Mouse (Mus musculus): ENCODE results near the gene Hmg20b. TPM values are rescaled to one million over a fixed set of nuclear protein-coding genes. Genes with fewer than 3 reads are reported as not detected.

Hmg20b gene
- total and polyA plus RNA-seq, 2 experiments from 2014 or later: 9.6 to 24.5 TPM

DNA sequence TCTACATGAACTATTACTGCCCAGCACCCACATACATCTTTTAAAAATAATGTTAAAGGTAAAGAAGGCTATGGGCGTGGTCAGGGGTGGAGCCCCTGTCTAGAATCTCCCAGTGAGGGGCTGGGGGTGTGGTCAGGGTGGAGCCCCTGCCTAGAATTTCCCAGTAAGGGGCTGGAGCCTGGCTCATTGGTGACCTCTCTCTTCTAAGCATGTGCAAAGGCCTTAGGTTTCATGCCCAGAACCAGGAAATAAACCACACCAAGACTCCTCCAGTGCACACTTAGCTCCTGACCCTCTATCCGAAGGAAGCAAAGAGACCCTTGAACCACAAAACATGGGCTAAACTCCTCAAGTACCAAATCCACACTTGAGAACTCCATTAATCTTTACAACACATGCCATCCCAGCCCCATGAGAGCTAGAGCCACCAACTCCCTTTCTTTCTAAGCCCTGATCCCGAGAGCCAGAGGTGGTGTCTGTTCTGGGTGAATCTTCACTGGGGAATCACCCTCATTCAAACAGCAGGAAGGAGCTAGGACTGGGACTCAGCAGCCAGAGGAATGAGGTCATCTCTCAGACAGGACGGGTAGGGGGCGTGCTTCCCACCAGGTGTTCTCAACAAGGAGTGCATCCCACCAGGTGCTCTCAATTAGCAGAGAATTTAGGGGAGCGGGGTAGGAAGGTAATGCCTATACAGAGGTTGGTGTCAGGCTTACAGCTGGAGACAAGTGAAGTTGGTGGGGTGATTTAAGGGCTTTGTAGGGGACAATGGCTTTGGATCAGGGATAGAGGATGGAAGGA lies 26.5 kb upstream of the Hmg20b start:
- 41% methylated on average over 6 of the region's 6 CpGs for WGBS
- H3K4me2 ChIP-seq (ENCODE audit: low read depth, low read length, poor library complexity, severe bottlenecking): peak overlapping the region; percentile 87
- H3K4me1 ChIP-seq (ENCODE audit: insufficient read depth, low read length): peaks cover 12% of the 10 kb centered on the region
- H3K9ac ChIP-seq (replicated peaks; ENCODE audit: low read length, poor library complexity, severe bottlenecking): peak overlapping the region; percentile 89
- no peak for ATAC-seq (ENCODE audit: low FRiP score)
- H3K27ac ChIP-seq (ENCODE audit: low read depth, low read length): peak overlapping the region; percentile 82; the same call in 1 of the 2 replicates
- H3K27me3 ChIP-seq (ENCODE audit: insufficient read depth, low read length): no peaks in the 10 kb centered on the region
- peak; percentile 21 for TF ChIP-seq CTCF (IDR thresholded peaks at IDR 0.05)
- H3K36me3 ChIP-seq (ENCODE audit: insufficient read depth, low read length): peaks cover 11% of the 10 kb centered on the region
- H3K4me3 ChIP-seq (ENCODE audit: low read depth, low read length): peak overlapping the region; percentile 79
- H3K9me3 ChIP-seq (ENCODE audit: low read length): no peaks in the 10 kb centered on the region
- DNase-seq (ENCODE audit: low spot score): no peak

DNA sequence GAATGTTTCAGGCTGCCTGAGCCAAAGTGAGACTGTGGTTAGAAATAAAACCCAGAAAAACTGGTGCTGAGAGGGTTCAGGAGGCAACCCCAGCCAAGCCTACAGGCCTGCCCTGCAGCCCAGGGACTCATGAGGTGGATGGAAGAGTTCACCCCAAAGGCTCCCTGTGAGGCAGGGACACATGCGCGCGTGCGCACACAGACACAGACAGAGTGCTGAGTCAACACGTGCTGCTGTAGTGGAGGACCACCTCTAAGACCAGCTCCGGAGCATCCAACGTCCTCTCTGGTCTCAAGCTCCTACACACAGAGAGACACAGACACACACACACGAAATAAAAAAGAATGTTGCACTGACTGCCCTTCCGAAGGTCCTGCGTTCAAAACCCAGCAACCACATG lies 25.0 kb upstream of the Hmg20b start:
- H3K9me3 ChIP-seq (ENCODE audit: low read length): no peaks in the 10 kb centered on the region
- no peaks in the 10 kb centered on the region for H3K27me3 ChIP-seq (ENCODE audit: insufficient read depth, low read length)
- H3K4me1 ChIP-seq (ENCODE audit: insufficient read depth, low read length): peaks cover 12% of the 10 kb centered on the region
- 97% methylated on average over 10 of the region's 10 CpGs for WGBS
- DNase-seq (ENCODE audit: low spot score): no peak
- no peak overlapping the region for H3K4me2 ChIP-seq (ENCODE audit: low read depth, low read length, poor library complexity, severe bottlenecking)
- no peak for TF ChIP-seq CTCF (IDR thresholded peaks at IDR 0.05)
- H3K9ac ChIP-seq (replicated peaks; ENCODE audit: low read length, poor library complexity, severe bottlenecking): no peak overlapping the region
- no peak overlapping the region for H3K27ac ChIP-seq (ENCODE audit: low read depth, low read length)
- H3K36me3 ChIP-seq (ENCODE audit: insufficient read depth, low read length): peaks cover 18% of the 10 kb centered on the region
- H3K4me3 ChIP-seq (ENCODE audit: low read depth, low read length): no peak overlapping the region
- ATAC-seq (ENCODE audit: low FRiP score): no peak

DNA sequence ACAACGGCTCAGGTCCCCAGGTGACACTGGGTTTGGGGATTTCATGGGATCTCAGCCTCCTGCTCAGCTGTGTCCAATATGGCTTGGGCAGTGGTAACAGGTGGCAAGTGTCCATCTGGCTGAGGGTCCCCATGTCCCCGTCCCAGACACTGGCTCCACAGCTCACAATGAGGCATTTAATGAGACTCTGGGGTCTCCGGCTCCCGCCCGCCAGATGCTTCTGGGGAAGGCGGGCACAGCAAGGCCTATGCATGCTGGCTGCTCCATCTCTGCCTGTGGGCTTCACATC lies 16.9 kb upstream of the Hmg20b start:
- TF ChIP-seq CTCF (IDR thresholded peaks at IDR 0.05): no peak
- WGBS: 62% methylated on average over 6 of the region's 6 CpGs
- no peak overlapping the region for H3K4me2 ChIP-seq (ENCODE audit: low read depth, low read length, poor library complexity, severe bottlenecking)
- H3K9ac ChIP-seq (replicated peaks; ENCODE audit: low read length, poor library complexity, severe bottlenecking): no peak overlapping the region
- H3K9me3 ChIP-seq (ENCODE audit: low read length): no peaks in the 10 kb centered on the region
- ATAC-seq (ENCODE audit: low FRiP score): no peak
- peaks cover 7% of the 10 kb centered on the region; the same call in 1 of the 2 replicates for H3K4me1 ChIP-seq (ENCODE audit: insufficient read depth, low read length)
- H3K4me3 ChIP-seq (ENCODE audit: low read depth, low read length): no peak overlapping the region
- DNase-seq (ENCODE audit: low spot score): no peak
- H3K27me3 ChIP-seq (ENCODE audit: insufficient read depth, low read length): 0 out of 2 replicates have a peak, but pooled peaks cover 14% of the 10 kb centered on the region
- H3K27ac ChIP-seq (ENCODE audit: low read depth, low read length): no peak overlapping the region
- H3K36me3 ChIP-seq (ENCODE audit: insufficient read depth, low read length): peaks cover 58% of the 10 kb centered on the region

DNA sequence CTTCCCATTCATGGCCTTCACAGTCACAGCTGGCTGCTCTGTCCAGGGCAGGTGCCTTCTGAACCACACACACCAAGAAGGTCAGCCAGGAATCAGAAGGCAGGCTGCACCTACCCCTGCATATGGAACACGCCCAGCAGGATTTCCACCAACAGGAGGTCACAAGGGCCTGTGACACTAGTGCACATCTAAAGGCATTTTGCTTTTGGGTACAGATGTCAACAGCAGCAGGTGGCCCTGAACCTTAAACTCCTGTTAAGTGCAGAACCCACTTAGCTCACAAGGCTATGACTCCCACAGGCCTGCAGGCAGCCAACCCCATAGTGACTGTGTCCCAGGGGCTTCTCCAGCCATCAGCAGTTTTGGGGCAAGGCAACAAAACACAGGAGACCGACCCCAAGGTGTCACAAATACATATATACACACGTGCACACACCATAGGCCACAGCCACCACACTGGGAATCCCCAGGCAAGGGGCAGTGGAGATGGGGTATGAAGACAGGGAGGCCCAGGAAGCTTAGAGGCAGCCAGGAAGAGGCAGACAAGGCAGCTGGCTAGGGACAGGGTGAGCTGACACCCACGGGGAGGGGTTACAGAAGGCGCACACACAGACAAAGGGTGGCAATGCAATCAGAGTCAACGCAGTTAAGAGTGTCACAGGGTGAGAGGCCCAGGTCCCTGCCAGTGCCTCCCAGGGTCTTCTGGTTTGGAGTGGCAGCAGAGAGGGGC lies 16.4 kb upstream of the Hmg20b start:
- no peak overlapping the region for H3K27ac ChIP-seq (ENCODE audit: low read depth, low read length)
- peaks cover 7% of the 10 kb centered on the region; the same call in 1 of the 2 replicates for H3K4me1 ChIP-seq (ENCODE audit: insufficient read depth, low read length)
- WGBS: 73% methylated on average over 6 of the region's 6 CpGs
- H3K27me3 ChIP-seq (ENCODE audit: insufficient read depth, low read length): 0 out of 2 replicates have a peak, but pooled peaks cover 14% of the 10 kb centered on the region
- H3K4me2 ChIP-seq (ENCODE audit: low read depth, low read length, poor library complexity, severe bottlenecking): no peak overlapping the region
- H3K9ac ChIP-seq (replicated peaks; ENCODE audit: low read length, poor library complexity, severe bottlenecking): no peak overlapping the region
- peaks cover 60% of the 10 kb centered on the region for H3K36me3 ChIP-seq (ENCODE audit: insufficient read depth, low read length)
- no peak for DNase-seq (ENCODE audit: low spot score)
- no peak for ATAC-seq (ENCODE audit: low FRiP score)
- H3K9me3 ChIP-seq (ENCODE audit: low read length): no peaks in the 10 kb centered on the region
- H3K4me3 ChIP-seq (ENCODE audit: low read depth, low read length): no peak overlapping the region
- no peak for TF ChIP-seq CTCF (IDR thresholded peaks at IDR 0.05)

DNA sequence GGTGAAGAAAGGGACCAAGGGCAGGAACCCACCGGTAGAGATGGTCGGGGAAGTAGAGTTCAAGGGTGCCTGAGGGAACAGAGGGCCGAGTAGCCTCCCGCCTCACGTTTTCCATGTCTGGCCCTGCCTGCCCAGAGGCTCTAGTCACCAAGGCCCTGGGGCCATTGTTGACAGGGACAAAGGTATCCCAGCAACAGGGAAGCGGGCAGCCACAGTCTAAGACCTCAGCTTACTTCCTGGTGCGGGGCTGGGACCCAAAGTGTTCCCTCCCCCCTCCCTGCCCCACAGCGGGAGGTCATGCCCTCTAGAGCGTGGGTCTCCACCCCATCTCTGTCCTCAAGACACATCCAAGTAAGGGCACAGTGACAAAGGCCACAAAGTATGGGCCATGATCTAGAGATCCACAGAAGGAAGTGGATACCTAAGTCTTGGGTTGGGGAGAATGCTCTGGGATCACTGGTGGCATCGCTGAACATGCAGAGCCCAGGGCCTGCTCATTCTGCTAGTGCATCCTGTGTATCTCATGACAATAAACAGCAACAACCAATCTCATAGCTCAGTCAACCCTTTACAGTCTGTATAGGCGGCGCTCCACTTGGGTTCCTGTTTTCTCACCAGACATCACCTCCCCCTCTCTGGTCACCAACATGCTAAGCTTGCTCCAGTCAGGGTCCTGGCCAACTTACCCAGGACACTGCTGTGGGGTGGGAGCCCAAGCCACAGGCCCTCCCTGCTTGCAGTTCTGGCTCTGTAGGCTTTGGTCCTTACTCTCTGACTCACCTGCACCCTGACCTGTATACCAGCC lies 15.6 kb upstream of the Hmg20b start, which contains the start of gene 4930404N11Rik:
TSS of gene 4930404N11Rik (minus strand) at position 145 of the 805 bp plus-strand sequence.
- Histone ChIP-seq H3K4me1 (ENCODE audit: insufficient read depth, low read length) (peaks cover 7% of the 10 kb centered on the region; the same call in 1 of the 2 replicates), H3K9ac (replicated peaks; ENCODE audit: low read length, poor library complexity, severe bottlenecking) (0 out of 2 replicates have a peak within 1 kb of the TSS, but pooled peaks have one; percentile 24), H3K27ac (ENCODE audit: low read depth, low read length) (no peak within 1 kb of the TSS), H3K9me3 (ENCODE audit: low read length) (no peaks in the 10 kb centered on the region), H3K4me3 (ENCODE audit: low read depth, low read length) (0 out of 2 replicates have a peak within 1 kb of the TSS, but pooled peaks have one; percentile 3), H3K4me2 (ENCODE audit: low read depth, low read length, poor library complexity, severe bottlenecking) (peak within 1 kb of the TSS; percentile 24; the same call in 1 of the 2 replicates), H3K36me3 (ENCODE audit: insufficient read depth, low read length) (peaks cover 63% of the 10 kb centered on the region), H3K27me3 (ENCODE audit: insufficient read depth, low read length) (0 out of 2 replicates have a peak, but pooled peaks cover 14% of the 10 kb centered on the region)
- ATAC-seq (ENCODE audit: low FRiP score): no peak
- no peak for TF ChIP-seq CTCF (IDR thresholded peaks at IDR 0.05)
- 20% methylated on average over 12 of the region's 12 CpGs for WGBS
- DNase-seq (ENCODE audit: low spot score): no peak
